Mouse (Mus musculus) lung, postnatal 0 days (tissue): ENCODE measurements around the gene Pidd1. TPM values are rescaled to one million over a fixed set of nuclear protein-coding genes. Genes with fewer than 3 reads are reported as not detected.

ENCODE experiments used
- ATAC-seq: fragments of 200-750 bp; cut with Nextera tagmentation; 2 replicates; pipeline ENCODE4 v1.8.0; 2017; ENCODE audit warnings: moderate library complexity
- DNase-seq: peaks from one replicate; pipeline ENCODE4 v3.0.0-alpha.2; 2016; ENCODE audit warnings: low spot score
- H3K27ac ChIP-seq: fragments of 300-500 bp; sonication (generic); 2 replicates; pipeline ENCODE4 v1.5.1; 2014; ENCODE audit warnings: antibody characterized with exemption, mild to moderate bottlenecking, low read length, mixed read lengths
- H3K27me3 ChIP-seq: fragments of 300-500 bp; sonication (generic); replicated peaks from 2 replicates; pipeline ENCODE4 v1.6.1; 2014; ENCODE audit warnings: low read length, mixed read lengths; ENCODE audit not compliant: insufficient read depth
- H3K36me3 ChIP-seq: fragments of 300-500 bp; sonication (generic); 2 replicates; pipeline ENCODE4 v1.6.1; 2014; ENCODE audit warnings: low read length, mixed read lengths; ENCODE audit not compliant: insufficient read depth
- H3K4me1 ChIP-seq: fragments of 300-500 bp; sonication (generic); 2 replicates; pipeline ENCODE4 v1.6.1; 2014; ENCODE audit warnings: antibody characterized with exemption, low read depth, low read length, mixed read lengths; ENCODE audit not compliant: insufficient read depth
- H3K4me2 ChIP-seq: fragments of 300-500 bp; sonication (generic); replicated peaks from 2 replicates; pipeline ENCODE4 v1.6.1; 2014; ENCODE audit warnings: low read depth, mild to moderate bottlenecking, low read length, moderate library complexity, mixed read lengths
- H3K4me3 ChIP-seq: fragments of 300-500 bp; sonication (generic); 2 replicates; pipeline ENCODE4 v1.5.1; 2014; ENCODE audit warnings: low read depth, low read length
- H3K9ac ChIP-seq: fragments of 300-500 bp; sonication (generic); replicated peaks from 2 replicates; pipeline ENCODE4 v1.6.1; 2014; ENCODE audit warnings: low read depth, mild to moderate bottlenecking
- H3K9me3 ChIP-seq: fragments of 300-500 bp; sonication (generic); 2 replicates; pipeline ENCODE4 v1.6.1; 2016; ENCODE audit warnings: low read length, mixed read lengths
- CTCF ChIP-seq: IDR thresholded peaks from 2 replicates; pipeline ENCODE4 v1.5.1; 2016; ENCODE audit warnings: antibody characterized with exemption, mild to moderate bottlenecking
- EP300 ChIP-seq: IDR thresholded peaks from 2 replicates; pipeline ENCODE4 v1.6.1; 2016; ENCODE audit warnings: antibody characterized with exemption, mild to moderate bottlenecking, control low read depth
- WGBS: fragments of 180-500 bp; shearing (Covaris S2); extraction: QIAGEN DNeasy Blood & Tissue Kit; methylation state at CpG from one replicate; pipeline ENCODE4 v1.1.7; 2014; 5-methylcytosine and 5-hydroxymethylcytosine counted together
- polyA plus RNA-seq: library from polyadenylated mRNA; unstranded; fragments of >200 nt; fragmentation: Nextera tagmentation; extraction: Ambion mirVana; gene quantifications from 2 replicates; pipeline ENCODE4 v1.2.1, GENCODE M21; 2015

The Pidd1 gene
- polyA plus RNA-seq, 1 experiment from 2014 or later, result 1.8 TPM

- Histone ChIP-seq H3K9me3 (no peaks in the 10 kb centered on the region), H3K27me3 (no peaks in the 10 kb centered on the region), H3K4me3 (no peak overlapping the region), H3K9ac (no peak overlapping the region), H3K36me3 (peaks cover 15% of the 10 kb centered on the region), H3K4me1 (peaks cover 34% of the 10 kb centered on the region), H3K27ac (no peak overlapping the region), H3K4me2 (no peak overlapping the region)
- WGBS, result 92% methylated on average over 18 of the region's 18 CpGs
- DNase-seq (peak; percentile 4), ATAC-seq (no peak)
- no peak for TF ChIP-seq CTCF
- no peak for TF ChIP-seq EP300
These were observed 26.2 kb upstream of the Pidd1 start for GRCm38 (mm10) chr7:141469901-141470636.

DNA sequence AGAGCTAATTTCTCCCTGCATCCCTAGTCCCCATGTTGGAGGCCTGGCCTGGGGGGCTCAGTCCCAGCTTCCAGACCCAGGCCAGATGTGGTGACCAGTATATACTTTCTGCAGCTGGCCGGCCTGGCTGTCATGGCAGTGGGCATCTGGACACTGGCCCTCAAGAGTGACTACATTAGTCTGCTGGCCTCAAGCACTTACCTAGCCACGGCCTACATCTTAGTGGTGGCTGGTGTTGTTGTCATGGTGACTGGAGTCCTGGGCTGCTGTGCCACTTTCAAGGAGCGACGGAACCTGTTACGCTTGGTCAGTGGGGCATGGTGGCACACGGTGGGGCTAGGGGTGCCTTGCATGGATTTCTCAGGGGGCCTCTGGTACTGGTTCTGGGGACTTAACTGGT is 25.5 kb upstream of the Pidd1 start:
- 72% methylated on average over 6 of the region's 6 CpGs for WGBS
- Histone ChIP-seq H3K9me3 (no peaks in the 10 kb centered on the region), H3K4me1 (peaks cover 40% of the 10 kb centered on the region), H3K4me2 (peak overlapping the region; percentile 65), H3K27me3 (no peaks in the 10 kb centered on the region; the same call in 1 of the 2 replicates), H3K9ac (no peak overlapping the region), H3K36me3 (peaks cover 15% of the 10 kb centered on the region), H3K4me3 (no peak overlapping the region), H3K27ac (peak overlapping the region; percentile 95)
- TF ChIP-seq CTCF (no peak), EP300 (no peak)
- DNase-seq (no peak), ATAC-seq (no peak)

- DNase-seq (peak; percentile 93), ATAC-seq (peak; percentile 75)
- Histone ChIP-seq H3K27me3 (no peaks in the 10 kb centered on the region; the same call in 1 of the 2 replicates), H3K36me3 (peaks cover 15% of the 10 kb centered on the region), H3K9ac (peak overlapping the region; percentile 83; the same call in 1 of the 2 replicates), H3K27ac (peak overlapping the region; percentile 95), H3K4me3 (peak overlapping the region; percentile 74), H3K4me1 (peaks cover 39% of the 10 kb centered on the region; the same call in 1 of the 2 replicates), H3K4me2 (peak overlapping the region; percentile 65), H3K9me3 (no peaks in the 10 kb centered on the region)
- WGBS, result 3% methylated on average over 8 of the region's 8 CpGs
- TF ChIP-seq CTCF (peak; percentile 68), EP300 (peak; percentile 26; the same call in 1 of the 2 replicates)
These were observed 24.8 kb upstream of the Pidd1 start for GRCm38 (mm10) chr7:141468522-141469211.

GRCm38 (mm10) chr7:141468164-141468521 is 24.3 kb upstream of the Pidd1 start:
- peak overlapping the region; percentile 65 for H3K4me2 ChIP-seq
- peak overlapping the region; percentile 74 for H3K4me3 ChIP-seq
- TF ChIP-seq CTCF, result no peak
- no peak for TF ChIP-seq EP300
- H3K27me3 ChIP-seq, result no peaks in the 10 kb centered on the region; the same call in 1 of the 2 replicates
- ATAC-seq (peak; percentile 24), DNase-seq (peak; percentile 75)
- H3K36me3 ChIP-seq, result peaks cover 15% of the 10 kb centered on the region
- peak overlapping the region; percentile 95 for H3K27ac ChIP-seq
- peaks cover 43% of the 10 kb centered on the region; the same call in 1 of the 2 replicates for H3K4me1 ChIP-seq
- WGBS, result 6% methylated on average over 5 of the region's 5 CpGs
- H3K9me3 ChIP-seq, result no peaks in the 10 kb centered on the region
- peak overlapping the region; percentile 83 for H3K9ac ChIP-seq

- DNase-seq, result peak; percentile 95
- peak within 1 kb of the TSS; percentile 65 for H3K4me2 ChIP-seq
- no peaks in the 10 kb centered on the region for H3K9me3 ChIP-seq
- peak within 1 kb of the TSS; percentile 83 for H3K9ac ChIP-seq
- TF ChIP-seq EP300, result no peak
- TF ChIP-seq CTCF, result no peak
- peaks cover 15% of the 10 kb centered on the region for H3K36me3 ChIP-seq
- peaks cover 43% of the 10 kb centered on the region; the same call in 1 of the 2 replicates for H3K4me1 ChIP-seq
- no peaks in the 10 kb centered on the region; the same call in 1 of the 2 replicates for H3K27me3 ChIP-seq
- peak within 1 kb of the TSS; percentile 74 for H3K4me3 ChIP-seq
- WGBS, result 2% methylated on average over 50 of the region's 52 CpGs
- peak within 1 kb of the TSS; percentile 95 for H3K27ac ChIP-seq
- peak; percentile 82 for ATAC-seq
These were observed 23.6 kb upstream of the Pidd1 start, which contains the start of gene Cd151 for GRCm38 (mm10) chr7:141467230-141468030. Gene Cd151 (plus strand): TSS chr7:141467392.
